Mouse (Mus musculus): ENCODE results near the gene Hnrnpk. TPM values are rescaled to one million over a fixed set of nuclear protein-coding genes. Genes with fewer than 3 reads are reported as not detected.

Hnrnpk gene
- polyA plus RNA-seq, 1 experiment from 2014 or later = 552 TPM

GRCm38 (mm10) chr13:58359304-58359653 is 43.9 kb downstream of the Hnrnpk start:
- WGBS = 3% methylated on average over 7 of the region's 7 CpGs
- H3K4me1 ChIP-seq (replicated peaks; ENCODE audit: control insufficient read depth, insufficient read depth) = no peaks in the 10 kb centered on the region
- no peaks in the 10 kb centered on the region for H3K9me3 ChIP-seq (ENCODE audit: control insufficient read depth, low read length)
- H3K4me3 ChIP-seq (ENCODE audit: low read depth, low read length) = peak overlapping the region; percentile 58
- H3K4me2 ChIP-seq (replicated peaks; ENCODE audit: low read depth) = peak overlapping the region; percentile 96
- DNase-seq (ENCODE audit: low spot score) = no peak
- peak overlapping the region; percentile 50; the same call in 1 of the 2 replicates for H3K9ac ChIP-seq (ENCODE audit: low read length)
- H3K27me3 ChIP-seq (ENCODE audit: control insufficient read depth, insufficient read depth, low read length) = no peaks in the 10 kb centered on the region
- peak overlapping the region; percentile 63; the same call in 1 of the 2 replicates for H3K27ac ChIP-seq (replicated peaks)
- no peaks in the 10 kb centered on the region for H3K36me3 ChIP-seq (ENCODE audit: control insufficient read depth, insufficient read depth, low read length)
- TF ChIP-seq CTCF (IDR thresholded peaks at IDR 0.05; ENCODE audit: low read depth) (no peak; the same call in 1 of the 2 replicates), EP300 (optimal IDR thresholded peaks at IDR 0.05) (no peak)
- ATAC-seq (ENCODE audit: low FRiP score, low TSS enrichment) = peak; percentile 72

GRCm38 (mm10) chr13:58358629-58359303 is 44.4 kb downstream of the Hnrnpk start, which contains the start of gene Kif27:
TSS of gene Kif27 (minus strand) at chr13:58359122.
- ATAC-seq (ENCODE audit: low FRiP score, low TSS enrichment) (peak; percentile 100), DNase-seq (ENCODE audit: low spot score) (peak; percentile 97)
- Histone ChIP-seq H3K4me2 (replicated peaks; ENCODE audit: low read depth) (peak within 1 kb of the TSS; percentile 96), H3K9me3 (ENCODE audit: control insufficient read depth, low read length) (no peaks in the 10 kb centered on the region), H3K9ac (ENCODE audit: low read length) (peak within 1 kb of the TSS; percentile 59), H3K27ac (replicated peaks) (peak within 1 kb of the TSS; percentile 63; the same call in 1 of the 2 replicates), H3K36me3 (ENCODE audit: control insufficient read depth, insufficient read depth, low read length) (no peaks in the 10 kb centered on the region), H3K4me3 (ENCODE audit: low read depth, low read length) (peak within 1 kb of the TSS; percentile 58), H3K27me3 (ENCODE audit: control insufficient read depth, insufficient read depth, low read length) (no peaks in the 10 kb centered on the region), H3K4me1 (replicated peaks; ENCODE audit: control insufficient read depth, insufficient read depth) (no peaks in the 10 kb centered on the region)
- TF ChIP-seq EP300 (optimal IDR thresholded peaks at IDR 0.05) (no peak), CTCF (IDR thresholded peaks at IDR 0.05; ENCODE audit: low read depth) (peak; percentile 13; the same call in 1 of the 2 replicates)
- under 1% methylated on average over 64 of the region's 85 CpGs for WGBS

- Histone ChIP-seq H3K27ac (replicated peaks) (no peak overlapping the region), H3K9ac (ENCODE audit: low read length) (no peak overlapping the region), H3K4me1 (replicated peaks; ENCODE audit: control insufficient read depth, insufficient read depth) (no peaks in the 10 kb centered on the region), H3K27me3 (ENCODE audit: control insufficient read depth, insufficient read depth, low read length) (no peaks in the 10 kb centered on the region), H3K4me3 (ENCODE audit: low read depth, low read length) (no peak overlapping the region), H3K4me2 (replicated peaks; ENCODE audit: low read depth) (no peak overlapping the region), H3K9me3 (ENCODE audit: control insufficient read depth, low read length) (no peaks in the 10 kb centered on the region), H3K36me3 (ENCODE audit: control insufficient read depth, insufficient read depth, low read length) (no peaks in the 10 kb centered on the region)
- no peak for DNase-seq (ENCODE audit: low spot score)
- no peak for TF ChIP-seq EP300 (optimal IDR thresholded peaks at IDR 0.05)
- TF ChIP-seq CTCF (IDR thresholded peaks at IDR 0.05; ENCODE audit: low read depth) = no peak
- no peak for ATAC-seq (ENCODE audit: low FRiP score, low TSS enrichment)
Observed at GRCm38 (mm10) chr13:58352996-58353395, 50.1 kb downstream of the Hnrnpk start.

- no peaks in the 10 kb centered on the region for H3K4me1 ChIP-seq (replicated peaks; ENCODE audit: control insufficient read depth, insufficient read depth)
- WGBS = 47% methylated on average over 4 of the region's 4 CpGs
- no peak for TF ChIP-seq EP300 (optimal IDR thresholded peaks at IDR 0.05)
Observed at GRCm38 (mm10) chr13:58350606-58351005, 52.5 kb downstream of the Hnrnpk start.

GRCm38 (mm10) chr13:58344505-58344904 is 58.6 kb downstream of the Hnrnpk start:
- Histone ChIP-seq H3K9ac (ENCODE audit: low read length) (no peak overlapping the region), H3K36me3 (ENCODE audit: control insufficient read depth, insufficient read depth, low read length) (no peaks in the 10 kb centered on the region), H3K4me3 (ENCODE audit: low read depth, low read length) (no peak overlapping the region), H3K27ac (replicated peaks) (no peak overlapping the region), H3K4me1 (replicated peaks; ENCODE audit: control insufficient read depth, insufficient read depth) (no peaks in the 10 kb centered on the region), H3K4me2 (replicated peaks; ENCODE audit: low read depth) (no peak overlapping the region), H3K27me3 (ENCODE audit: control insufficient read depth, insufficient read depth, low read length) (no peaks in the 10 kb centered on the region), H3K9me3 (ENCODE audit: control insufficient read depth, low read length) (no peaks in the 10 kb centered on the region)
- TF ChIP-seq CTCF (IDR thresholded peaks at IDR 0.05; ENCODE audit: low read depth) (no peak), EP300 (optimal IDR thresholded peaks at IDR 0.05) (no peak)
- 77% methylated on average over 9 of the region's 9 CpGs for WGBS
- DNase-seq (ENCODE audit: low spot score) = no peak
- no peak for ATAC-seq (ENCODE audit: low FRiP score, low TSS enrichment)

More at GRCm38 (mm10) chr13:58350606-58351005, 52.5 kb downstream of the Hnrnpk start:
- Histone ChIP-seq H3K4me3 (ENCODE audit: low read depth, low read length) (no peak overlapping the region), H3K27me3 (ENCODE audit: control insufficient read depth, insufficient read depth, low read length) (no peaks in the 10 kb centered on the region), H3K9ac (ENCODE audit: low read length) (no peak overlapping the region), H3K27ac (replicated peaks) (no peak overlapping the region), H3K4me2 (replicated peaks; ENCODE audit: low read depth) (no peak overlapping the region), H3K9me3 (ENCODE audit: control insufficient read depth, low read length) (no peaks in the 10 kb centered on the region), H3K36me3 (ENCODE audit: control insufficient read depth, insufficient read depth, low read length) (no peaks in the 10 kb centered on the region)
- no peak for ATAC-seq (ENCODE audit: low FRiP score, low TSS enrichment)
- DNase-seq (ENCODE audit: low spot score) = no peak

MicroRNAs within 50 kb of the gene (microRNA counts, 519-probe panel; counts per million panel counts)
- microRNA mmu-miR-7a = 3,339 counts per million, percentile 16 among the panel's probes with 10 or more counts

Small RNA genes within 50 kb of the gene (microRNA-seq; reads per million reads assigned to microRNA genes)
- gene Mir7-1 = 91.7 reads per million, percentile 44 among the genes with 10 or more reads in this experiment

Other genes starting within 250 kb of the Hnrnpk start
- 35.0 and 37.5 TPM in 2 replicates for gene Idnk, start 245.7 kb downstream of the Hnrnpk start, polyA plus RNA-seq (2015; fragmentation: Nextera tagmentation; extraction: Ambion mirVana)
- 61.4 and 65.4 TPM in 2 replicates for gene Ubqln1, start 187.7 kb downstream of the Hnrnpk start, polyA plus RNA-seq (2015; fragmentation: Nextera tagmentation; extraction: Ambion mirVana)
- gene Gkap1, start 127.6 kb downstream of the Hnrnpk start, polyA plus RNA-seq (2015; fragmentation: Nextera tagmentation; extraction: Ambion mirVana) = 14.0 and 14.8 TPM in 2 replicates
- gene Kif27, start 44.2 kb downstream of the Hnrnpk start, polyA plus RNA-seq (2015; fragmentation: Nextera tagmentation; extraction: Ambion mirVana) = 0.11 and 0.19 TPM in 2 replicates
- 30.2 and 30.5 TPM in 2 replicates for gene 2210016F16Rik, start 18.1 kb downstream of the Hnrnpk start, polyA plus RNA-seq (2015; fragmentation: Nextera tagmentation; extraction: Ambion mirVana)
- gene Rmi1, start 1.1 kb downstream of the Hnrnpk start, polyA plus RNA-seq (2015; fragmentation: Nextera tagmentation; extraction: Ambion mirVana) = 11.1 and 12.5 TPM in 2 replicates
- 5.8 and 6.9 TPM in 2 replicates for gene Slc28a3, start 207.5 kb upstream of the Hnrnpk start, polyA plus RNA-seq (2015; fragmentation: Nextera tagmentation; extraction: Ambion mirVana)

Measured in stomach, postnatal 0 days (tissue).